Mouse (Mus musculus): ENCODE results near the gene Eml6.

DNA sequence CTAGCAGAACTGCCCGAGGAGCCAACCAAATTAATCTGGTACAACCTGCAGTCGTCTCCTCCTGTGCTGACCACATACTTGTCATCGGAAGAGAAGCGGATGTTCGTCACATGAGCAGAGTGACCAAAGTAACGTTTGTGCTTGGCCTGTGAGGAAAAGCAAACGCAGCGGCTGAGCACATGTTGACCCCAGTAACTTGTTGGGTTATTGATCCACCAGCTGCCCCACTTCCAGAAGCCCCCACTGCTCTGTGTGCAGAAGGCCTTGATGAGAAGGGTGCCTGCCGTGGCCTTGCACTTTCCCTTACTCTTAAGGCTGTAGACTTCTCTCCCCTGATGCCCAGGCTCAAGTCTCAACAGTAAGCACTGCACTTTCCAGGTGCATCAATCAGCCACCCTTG, 279.6 kb downstream of the Eml6 start:
- TF ChIP-seq POLR2A (IDR thresholded peaks at IDR 0.05; ENCODE audit: insufficient read depth, low read depth, low read length) = no peak
- no peak for TF ChIP-seq CTCF (IDR thresholded peaks at IDR 0.05; ENCODE audit: insufficient read depth, low read depth, low read length)
